Comparison of ENCODE assay signal across 10 mouse cellular contexts in genomic region chr13:56600216-56600890, GRCm38 (mm10). TPM values are rescaled to one million over a fixed set of nuclear protein-coding genes. Genes with fewer than 3 reads are reported as not detected.
DNase-seq lines count a peak whose midpoint lies in the region; ATAC-seq and TF ChIP-seq lines count a peak whose summit lies in the region.
"Had no signal": no experiment of that assay in that cellular context is flagged by ENCODE, and none has a peak within 500 bp of the region (broad histone marks: within the 10 kb centered on the region; RNA-seq: fewer than 3 reads in every experiment).

No protein-coding gene starts in this region.

- WGBS in intestine, embryonic 14.5 days, result 39% methylated on average over 10 of the region's 10 CpGs
- WGBS in intestine, postnatal 0 days, result 51% methylated on average over 10 of the region's 10 CpGs
- WGBS in heart, embryonic 10.5 days, result 54% methylated on average over 10 of the region's 10 CpGs
- 37% methylated on average over 10 of the region's 10 CpGs for WGBS in stomach, embryonic 15.5 days

- peaks cover 60% of the 10 kb centered on the region for H3K4me1 ChIP-seq in intestine, embryonic 14.5 days (replicated peaks; ENCODE audit: control insufficient read depth, insufficient read depth, low read length)
- H3K4me1 ChIP-seq in intestine, postnatal 0 days (replicated peaks; ENCODE audit: control insufficient read depth, insufficient read depth, low read length), result peaks cover 8% of the 10 kb centered on the region; the same call in 1 of the 2 replicates
- peaks cover 52% of the 10 kb centered on the region for H3K4me1 ChIP-seq in heart, embryonic 10.5 days
- H3K4me1 ChIP-seq in stomach, embryonic 15.5 days, result peaks cover 51% of the 10 kb centered on the region

- TF ChIP-seq CTCF in intestine, postnatal 0 days (IDR thresholded peaks at IDR 0.05; ENCODE audit: low read depth), result no peak

- H3K9ac ChIP-seq in intestine, embryonic 14.5 days (ENCODE audit: low read length), result no peak overlapping the region
- H3K9ac ChIP-seq in intestine, postnatal 0 days (ENCODE audit: low read depth, low read length), result no peak overlapping the region
- H3K9ac ChIP-seq in stomach, embryonic 15.5 days, result no peak overlapping the region

- H3K36me3 ChIP-seq in intestine, embryonic 14.5 days (ENCODE audit: control insufficient read depth, insufficient read depth, low read length), result no peaks in the 10 kb centered on the region
- no peaks in the 10 kb centered on the region for H3K36me3 ChIP-seq in intestine, postnatal 0 days (ENCODE audit: control insufficient read depth, insufficient read depth)
- no peaks in the 10 kb centered on the region for H3K36me3 ChIP-seq in heart, embryonic 10.5 days
- no peaks in the 10 kb centered on the region for H3K36me3 ChIP-seq in stomach, embryonic 15.5 days

- no peak overlapping the region for H3K4me3 ChIP-seq in intestine, embryonic 14.5 days (ENCODE audit: low read depth, low read length)
- H3K4me3 ChIP-seq in intestine, postnatal 0 days (ENCODE audit: low read depth, low read length), result no peak overlapping the region
- no peak overlapping the region for H3K4me3 ChIP-seq in heart, embryonic 10.5 days
- no peak overlapping the region for H3K4me3 ChIP-seq in stomach, embryonic 15.5 days (replicated peaks)

- H3K9me3 ChIP-seq in intestine, embryonic 14.5 days (ENCODE audit: control insufficient read depth, low read length), result no peaks in the 10 kb centered on the region
- no peaks in the 10 kb centered on the region for H3K9me3 ChIP-seq in intestine, postnatal 0 days (ENCODE audit: control insufficient read depth)
- H3K9me3 ChIP-seq in heart, embryonic 10.5 days, result no peaks in the 10 kb centered on the region
- H3K9me3 ChIP-seq in stomach, embryonic 15.5 days, result no peaks in the 10 kb centered on the region

- H3K27ac ChIP-seq in intestine, embryonic 14.5 days (ENCODE audit: low read depth), result peak overlapping the region; percentile 79
- H3K27ac ChIP-seq in intestine, postnatal 0 days (ENCODE audit: low read depth, low read length), result no peak overlapping the region
- H3K27ac ChIP-seq in heart, embryonic 10.5 days, result peak overlapping the region; percentile 79
- H3K27ac ChIP-seq in stomach, embryonic 15.5 days, result peak overlapping the region; percentile 88

- no peak for DNase-seq in intestine, embryonic 14.5 days (ENCODE audit: low spot score)
- peak; percentile 29 for DNase-seq in cerebellum, postnatal 36 days
- no peak for DNase-seq in heart, embryonic 10.5 days (ENCODE audit: low spot score)
- peak; percentile 69 to 78 for DNase-seq in kidney, postnatal 4 days
- no peak for DNase-seq in thymus, postnatal 10 days (ENCODE audit: low spot score in 2 of 2)

- no peak overlapping the region for H3K4me2 ChIP-seq in intestine, embryonic 14.5 days (ENCODE audit: low read length)
- H3K4me2 ChIP-seq in intestine, postnatal 0 days (replicated peaks; ENCODE audit: low read depth), result no peak overlapping the region
- no peak overlapping the region for H3K4me2 ChIP-seq in stomach, embryonic 15.5 days

- H3K27me3 ChIP-seq in intestine, embryonic 14.5 days (replicated peaks; ENCODE audit: control insufficient read depth, insufficient read depth, low read length), result no peaks in the 10 kb centered on the region
- no peaks in the 10 kb centered on the region for H3K27me3 ChIP-seq in intestine, postnatal 0 days (replicated peaks; ENCODE audit: control insufficient read depth, insufficient read depth, low read length)
- 0 out of 2 replicates have a peak, but pooled peaks cover 3% of the 10 kb centered on the region for H3K27me3 ChIP-seq in heart, embryonic 10.5 days (ENCODE audit: insufficient read depth, poor library complexity, severe bottlenecking)
- no peaks in the 10 kb centered on the region for H3K27me3 ChIP-seq in stomach, embryonic 15.5 days (replicated peaks)

- no peak for ATAC-seq in intestine, embryonic 14.5 days (replicated peaks; ENCODE audit: low FRiP score, low TSS enrichment, low read depth)
- ATAC-seq in intestine, postnatal 0 days, result no peak
- ATAC-seq in stomach, embryonic 15.5 days (ENCODE audit: insufficient read depth, low FRiP score, low read depth), result no peak; the same call in 1 of the 2 replicates
- ATAC-seq in monocyte, adult 5-6 weeks (replicated peaks; ENCODE audit: insufficient number of reproducible peaks, low FRiP score, low TSS enrichment, poor library complexity, severe bottlenecking), result no peak

RNA-seq across cellular contexts. Expression of gene Tgfbi, which starts 9.0 kb away (rescaled TPM):
- polyA plus RNA-seq in intestine, embryonic 14.5 days (2014; fragmentation: Nextera tagmentation; extraction: Ambion mirVana), result 123 and 163 TPM in 2 replicates
- 101 and 105 TPM in 2 replicates for polyA plus RNA-seq in intestine, postnatal 0 days (2015; fragmentation: Nextera tagmentation; extraction: Ambion mirVana)
- 50.4 and 66.2 TPM in 2 replicates for polyA plus RNA-seq in heart, embryonic 10.5 days (2016; fragmentation: Nextera tagmentation; extraction: Ambion mirVana)
- 158 and 165 TPM in 2 replicates for polyA plus RNA-seq in stomach, embryonic 15.5 days (2015; fragmentation: Nextera tagmentation; extraction: Ambion mirVana)
- total RNA-seq in monocyte, adult 5-6 weeks (2017), result 73.8 to 154 TPM (median 152 TPM) in 3 replicates

RNA-seq across cellular contexts. Expression of gene Lect2, which starts 52.1 kb away (rescaled TPM):
- polyA plus RNA-seq in intestine, embryonic 14.5 days (2014; fragmentation: Nextera tagmentation; extraction: Ambion mirVana), result 10.5 and 14.1 TPM in 2 replicates
- 48.8 and 59.0 TPM in 2 replicates for polyA plus RNA-seq in intestine, postnatal 0 days (2015; fragmentation: Nextera tagmentation; extraction: Ambion mirVana)
- 0.41 and 8.8 TPM in 2 replicates for polyA plus RNA-seq in heart, embryonic 10.5 days (2016; fragmentation: Nextera tagmentation; extraction: Ambion mirVana)
- 6.6 and 9.4 TPM in 2 replicates for polyA plus RNA-seq in stomach, embryonic 15.5 days (2015; fragmentation: Nextera tagmentation; extraction: Ambion mirVana)
- total RNA-seq in monocyte, adult 5-6 weeks (2017), result not detected in 3 replicates
- total RNA-seq: ES-E14; hematopoietic stem cell, adult 5-6 weeks had no signal

Comparison
In these comparisons a context has a peak if more than half of its experiments do, and no peak if none do; other contexts are left out.
1. DNase-seq: peak in cerebellum, postnatal 36 days (2 of 2) and kidney, postnatal 4 days (2 of 2); none in intestine, embryonic 14.5 days (single experiment), heart, embryonic 10.5 days (single experiment) and thymus, postnatal 10 days (0 of 2).